Mouse (Mus musculus) myocyte (in vitro differentiated cells): ENCODE measurements around the gene Nsd1. TPM values are rescaled to one million over a fixed set of nuclear protein-coding genes. Genes with fewer than 3 reads are reported as not detected.

Experiments
- H3K27me3 ChIP-seq: one replicate; pipeline ENCODE4 v1.6.1; 2011; ENCODE audit not compliant: control insufficient read depth, insufficient read depth, insufficient read length
- H3K36me3 ChIP-seq: one replicate; pipeline ENCODE4 v1.6.1; 2011; ENCODE audit not compliant: control insufficient read depth, insufficient read depth
- H3K4me2 ChIP-seq: one replicate; pipeline ENCODE4 v1.6.1; 2011; ENCODE audit warnings: low read depth, control low read depth
- H3K4me3 ChIP-seq: one replicate; pipeline ENCODE4 v1.5.1; 2011; ENCODE audit warnings: mild to moderate bottlenecking, control low read depth, moderate library complexity
- H3K79me2 ChIP-seq: one replicate; pipeline ENCODE4 v1.6.1; 2011; ENCODE audit not compliant: control insufficient read depth, insufficient read depth
- H3ac ChIP-seq: one replicate; pipeline ENCODE4 v1.6.1; 2011; ENCODE audit not compliant: control insufficient read depth, insufficient read length
- CEBPB ChIP-seq: IDR thresholded peaks from 2 replicates; pipeline ENCODE4 v1.6.1; 2011; ENCODE audit warnings: mild to moderate bottlenecking, moderate library complexity; ENCODE audit not compliant: poor library complexity, insufficient read depth, severe bottlenecking
- E2F4 ChIP-seq: IDR thresholded peaks from one replicate; pipeline ENCODE4 v1.6.1; 2011; ENCODE audit warnings: mild to moderate bottlenecking, control low read depth, moderate library complexity; ENCODE audit not compliant: insufficient read depth
- MAX ChIP-seq: IDR thresholded peaks from one replicate; pipeline ENCODE4 v1.6.1; 2011; ENCODE audit warnings: low read depth, mild to moderate bottlenecking, control low read depth
- MYOD1 ChIP-seq, 3 experiments: IDR thresholded peaks; one replicate each; pipeline ENCODE4 v1.6.1; 2011; ENCODE audit warnings: control low read depth in 2 of 3, low read depth in 2 of 3, mild to moderate bottlenecking in 2 of 3, moderate library complexity in 1 of 3; ENCODE audit not compliant: insufficient read length in 2 of 3, control insufficient read depth in 1 of 3
- MYOG ChIP-seq, 3 experiments: IDR thresholded peaks; one replicate each; pipeline ENCODE4 v1.6.1; 2011; ENCODE audit warnings: control low read depth in 2 of 3, low read depth in 2 of 3, mild to moderate bottlenecking in 2 of 3; ENCODE audit not compliant: insufficient read length in 2 of 3, control insufficient read depth in 1 of 3, insufficient read depth in 1 of 3
- POLR2A ChIP-seq: IDR thresholded peaks from one replicate; pipeline ENCODE4 v1.6.1; 2011; ENCODE audit warnings: low read depth, mild to moderate bottlenecking, control low read depth, moderate library complexity; ENCODE audit not compliant: insufficient read length
- POLR2AphosphoS2 ChIP-seq: IDR thresholded peaks from one replicate; pipeline ENCODE4 v1.6.1; 2011; ENCODE audit warnings: low read depth, control low read depth; ENCODE audit not compliant: insufficient read length
- REST ChIP-seq: IDR thresholded peaks from one replicate; pipeline ENCODE4 v1.6.1; 2011; ENCODE audit warnings: mild to moderate bottlenecking, control low read depth, moderate library complexity; ENCODE audit not compliant: insufficient read depth, insufficient read length
- SRF ChIP-seq: IDR thresholded peaks from one replicate; pipeline ENCODE4 v1.6.1; 2011; ENCODE audit warnings: low read depth; ENCODE audit not compliant: control insufficient read depth, insufficient read length
- TCF12 ChIP-seq: IDR thresholded peaks from one replicate; pipeline ENCODE4 v1.6.1; 2011; ENCODE audit warnings: mild to moderate bottlenecking, control low read depth; ENCODE audit not compliant: poor library complexity, insufficient read depth, severe bottlenecking
- TCF3 ChIP-seq: IDR thresholded peaks from one replicate; pipeline ENCODE4 v1.6.1; 2011; ENCODE audit warnings: low read depth, control low read depth; ENCODE audit not compliant: insufficient read length
- USF1 ChIP-seq: IDR thresholded peaks from one replicate; pipeline ENCODE4 v1.6.1; 2011; ENCODE audit warnings: low read depth, mild to moderate bottlenecking, control low read depth, moderate library complexity
- polyA plus RNA-seq: library from polyadenylated mRNA; unstranded; fragments of >200 nt; fragmentation: generic; extraction: Trizol; gene quantifications from one replicate; pipeline ENCODE4 v1.2.1, GENCODE M21; 2012; ENCODE audit warnings: missing spikeins

Nsd1 gene
- 10.2 TPM for polyA plus RNA-seq

DNA sequence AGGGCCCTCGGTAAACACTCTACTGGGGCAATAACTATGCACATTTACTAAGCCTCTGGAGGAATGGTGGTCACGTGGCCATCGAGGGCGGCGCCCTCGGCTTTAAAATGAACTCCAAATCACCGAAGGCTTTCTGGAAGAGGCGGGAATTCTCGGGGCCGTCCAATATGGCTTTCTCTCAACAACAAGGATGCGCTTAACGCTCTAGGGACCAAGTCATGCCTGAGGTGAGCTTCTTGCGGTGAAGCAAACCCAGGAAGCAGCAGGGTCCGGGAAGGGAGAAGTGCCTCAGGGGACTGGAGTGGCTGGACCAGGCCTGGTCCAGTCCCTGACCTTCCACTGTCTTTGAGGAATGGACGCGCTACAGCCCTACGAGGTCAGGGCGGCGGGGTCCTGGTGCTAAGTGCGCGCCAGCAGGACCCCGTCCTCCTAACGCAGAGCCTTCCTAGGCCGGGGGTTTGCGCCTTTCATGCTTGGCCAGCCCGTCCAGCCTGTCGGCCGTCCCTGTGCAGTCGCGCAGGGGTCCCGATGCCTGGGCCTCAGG is at the start of gene Nsd1:
Gene Nsd1 (plus strand): TSS at position 134 of the 544 bp plus-strand sequence.
- TF ChIP-seq REST = no peak
- TF ChIP-seq POLR2AphosphoS2 = no peak
- no peak for TF ChIP-seq TCF12
- no peak for TF ChIP-seq E2F4
- no peak for TF ChIP-seq MAX
- no peak for TF ChIP-seq CEBPB
- no peak for TF ChIP-seq SRF
- TF ChIP-seq USF1 = no peak
- H3K4me3 ChIP-seq = no peak within 1 kb of the TSS

DNA sequence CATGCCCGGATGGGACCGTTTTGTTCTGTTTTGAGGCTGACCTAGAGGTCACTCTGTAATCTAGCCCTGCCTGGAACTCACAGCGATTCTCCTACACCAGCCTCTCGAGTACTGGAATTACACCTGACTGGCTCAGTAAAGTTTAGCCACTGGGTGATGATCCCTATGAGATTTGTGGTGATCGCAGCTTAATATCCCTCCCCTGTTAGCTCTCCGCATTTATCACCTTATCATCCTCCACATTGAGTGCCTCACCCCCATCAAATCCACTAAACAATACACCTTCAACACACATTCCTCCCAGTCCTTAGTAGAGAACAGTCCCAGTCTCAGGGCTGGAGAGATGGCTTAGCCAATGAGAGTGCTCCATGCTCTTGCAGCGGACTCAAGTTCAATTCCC is 47.2 kb upstream of the Nsd1 start:
- Histone ChIP-seq H3K27me3 (no peaks in the 10 kb centered on the region), H3K36me3 (no peaks in the 10 kb centered on the region), H3ac (no peak overlapping the region), H3K4me2 (no peak overlapping the region), H3K4me3 (no peak overlapping the region), H3K79me2 (no peaks in the 10 kb centered on the region)
- no peak for TF ChIP-seq REST
- TF ChIP-seq MYOD1 (IDR thresholded peaks at IDR 0.05; ENCODE audit: control insufficient read depth in 1 of 3, insufficient read length in 2 of 3, low read depth in 2 of 3) = no peak
- no peak for TF ChIP-seq SRF
- TF ChIP-seq MYOG (IDR thresholded peaks at IDR 0.05; ENCODE audit: control insufficient read depth in 1 of 3, insufficient read depth in 1 of 3, insufficient read length in 2 of 3, low read depth in 2 of 3) = no peak
- no peak for TF ChIP-seq CEBPB
- no peak for TF ChIP-seq MAX
- TF ChIP-seq E2F4 = no peak
- TF ChIP-seq TCF3 = no peak
- no peak for TF ChIP-seq POLR2A
- TF ChIP-seq USF1 = no peak
- no peak for TF ChIP-seq TCF12
- no peak for TF ChIP-seq POLR2AphosphoS2

More for the DNA sequence above, at the start of gene Nsd1:
- Histone ChIP-seq H3K36me3 (no peaks in the 10 kb centered on the region), H3K27me3 (no peaks in the 10 kb centered on the region), H3K4me2 (no peak within 1 kb of the TSS), H3ac (no peak within 1 kb of the TSS), H3K79me2 (peaks cover 16% of the 10 kb centered on the region)

DNA sequence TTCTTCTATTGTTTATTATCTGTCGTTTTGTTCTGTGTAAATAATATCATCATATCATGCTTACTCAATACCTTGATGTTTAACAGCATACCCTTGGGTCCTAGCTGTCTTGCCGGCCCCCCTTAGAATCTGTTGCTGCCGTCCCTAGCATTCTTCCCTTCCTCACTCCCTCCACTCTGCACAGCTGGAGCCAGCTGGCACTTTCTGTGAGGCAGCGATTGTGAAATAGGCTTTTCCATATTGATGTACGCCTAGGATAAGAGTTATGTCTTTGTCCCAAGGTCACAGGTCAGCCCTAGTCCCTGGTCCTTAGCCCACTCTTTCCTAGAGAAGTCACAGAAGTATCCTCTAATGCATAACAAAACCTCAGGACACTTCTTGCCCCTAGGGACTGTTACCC is 46.0 kb upstream of the Nsd1 start:
- Histone ChIP-seq H3K27me3 (no peaks in the 10 kb centered on the region), H3ac (no peak overlapping the region), H3K36me3 (no peaks in the 10 kb centered on the region), H3K4me3 (no peak overlapping the region), H3K4me2 (no peak overlapping the region), H3K79me2 (no peaks in the 10 kb centered on the region)
- TF ChIP-seq TCF3 (no peak), CEBPB (no peak), REST (no peak), POLR2AphosphoS2 (no peak), USF1 (no peak), MAX (no peak), TCF12 (no peak)

GRCm38 (mm10) chr13:55165831-55166339 is 43.7 kb upstream of the Nsd1 start:
- H3K79me2 ChIP-seq = no peaks in the 10 kb centered on the region
- no peak overlapping the region for H3K4me2 ChIP-seq
- H3K36me3 ChIP-seq = no peaks in the 10 kb centered on the region
- H3K4me3 ChIP-seq = no peak overlapping the region
- no peaks in the 10 kb centered on the region for H3K27me3 ChIP-seq
- H3ac ChIP-seq = no peak overlapping the region
- TF ChIP-seq TCF3 = no peak
- no peak for TF ChIP-seq SRF
- TF ChIP-seq USF1 = no peak
- no peak for TF ChIP-seq MYOD1 (IDR thresholded peaks at IDR 0.05; ENCODE audit: control insufficient read depth in 1 of 3, insufficient read length in 2 of 3, low read depth in 2 of 3)
- no peak for TF ChIP-seq CEBPB
- TF ChIP-seq MYOG (IDR thresholded peaks at IDR 0.05; ENCODE audit: control insufficient read depth in 1 of 3, insufficient read depth in 1 of 3, insufficient read length in 2 of 3, low read depth in 2 of 3) = no peak
- TF ChIP-seq E2F4 = no peak
- no peak for TF ChIP-seq MAX
- TF ChIP-seq TCF12 = no peak
- TF ChIP-seq REST = no peak
- TF ChIP-seq POLR2A = no peak
- no peak for TF ChIP-seq POLR2AphosphoS2
